Mouse (Mus musculus) lung, embryonic 16.5 days (tissue): ENCODE measurements around the gene Ccp110. TPM values are rescaled to one million over a fixed set of nuclear protein-coding genes. Genes with fewer than 3 reads are reported as not detected.

Experiments used
- ATAC-seq: fragments of 200-750 bp; cut with Nextera tagmentation; 2 replicates; pipeline ENCODE4 v1.8.0; 2017; ENCODE audit warnings: low read depth, mild to moderate bottlenecking, moderate library complexity
- H3K27ac ChIP-seq: fragments of 300-500 bp; sonication (generic); 2 replicates; pipeline ENCODE4 v1.5.1; 2014; ENCODE audit warnings: mild to moderate bottlenecking, control low read depth, low read length
- H3K27me3 ChIP-seq: fragments of 300-500 bp; sonication (generic); 2 replicates; pipeline ENCODE4 v1.6.1; 2014; ENCODE audit warnings: low read depth, low read length, mixed read lengths; ENCODE audit not compliant: control insufficient read depth, insufficient read depth
- H3K36me3 ChIP-seq: fragments of 300-500 bp; sonication (generic); 2 replicates; pipeline ENCODE4 v1.6.1; 2014; ENCODE audit warnings: low read length; ENCODE audit not compliant: control insufficient read depth, insufficient read depth
- H3K4me1 ChIP-seq: fragments of 300-500 bp; sonication (generic); replicated peaks from 2 replicates; pipeline ENCODE4 v1.6.1; 2014; ENCODE audit warnings: low read length, mixed read lengths; ENCODE audit not compliant: control insufficient read depth, insufficient read depth
- H3K4me2 ChIP-seq: fragments of 300-500 bp; sonication (generic); 2 replicates; pipeline ENCODE4 v1.6.1; 2014; ENCODE audit warnings: low read depth, low read length, control low read depth
- H3K4me3 ChIP-seq: fragments of 300-500 bp; sonication (generic); 2 replicates; pipeline ENCODE4 v1.5.1; 2014; ENCODE audit warnings: mild to moderate bottlenecking, low read length, control low read depth
- H3K9ac ChIP-seq: fragments of 300-500 bp; sonication (generic); 2 replicates; pipeline ENCODE4 v1.6.1; 2014; ENCODE audit warnings: low read length, control low read depth
- H3K9me3 ChIP-seq: fragments of 300-500 bp; sonication (generic); 2 replicates; pipeline ENCODE4 v1.6.1; 2016; ENCODE audit warnings: low read length; ENCODE audit not compliant: control insufficient read depth
- WGBS: fragments of 180-500 bp; shearing (Covaris S2); extraction: QIAGEN DNeasy Blood & Tissue Kit; methylation state at CpG from one replicate; pipeline ENCODE4 v1.1.7; 2014; 5-methylcytosine and 5-hydroxymethylcytosine counted together
- polyA plus RNA-seq: library from polyadenylated mRNA; unstranded; fragments of >200 nt; fragmentation: Nextera tagmentation; extraction: Ambion mirVana; gene quantifications from 2 replicates; pipeline ENCODE4 v1.2.1, GENCODE M21; 2015

Ccp110 gene
- polyA plus RNA-seq, 1 experiment from 2014 or later, result 22.8 TPM

DNA sequence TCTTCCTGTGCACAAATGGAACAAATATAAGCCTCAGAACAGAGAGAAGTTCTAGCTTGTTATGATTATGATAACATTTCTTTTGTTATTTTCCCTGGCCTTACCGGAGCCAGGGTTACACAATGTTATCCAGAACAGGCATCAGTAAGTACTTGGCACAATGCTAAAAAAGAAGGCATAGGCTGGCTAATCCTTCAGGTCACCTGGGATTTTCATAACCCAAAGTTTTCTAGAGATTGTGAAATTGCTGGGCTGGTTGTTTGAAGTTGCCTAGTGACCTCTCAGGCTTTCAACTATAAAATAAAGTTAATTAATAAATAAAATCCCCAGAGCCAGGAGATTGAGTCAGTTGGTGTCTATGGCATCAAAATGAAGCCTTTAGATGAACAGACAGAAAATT is 2.5 kb downstream of the Ccp110 start:
- H3K27ac ChIP-seq, result no peak overlapping the region
- H3K9me3 ChIP-seq, result no peaks in the 10 kb centered on the region
- H3K36me3 ChIP-seq, result peaks cover 6% of the 10 kb centered on the region; the same call in 1 of the 2 replicates
- H3K4me3 ChIP-seq, result no peak overlapping the region
- H3K4me1 ChIP-seq, result peaks cover 6% of the 10 kb centered on the region
- ATAC-seq, result no peak
- 81% methylated on average over 1 of the region's 1 CpGs for WGBS
- H3K9ac ChIP-seq, result no peak overlapping the region
- H3K27me3 ChIP-seq, result no peaks in the 10 kb centered on the region
- H3K4me2 ChIP-seq, result no peak overlapping the region

DNA sequence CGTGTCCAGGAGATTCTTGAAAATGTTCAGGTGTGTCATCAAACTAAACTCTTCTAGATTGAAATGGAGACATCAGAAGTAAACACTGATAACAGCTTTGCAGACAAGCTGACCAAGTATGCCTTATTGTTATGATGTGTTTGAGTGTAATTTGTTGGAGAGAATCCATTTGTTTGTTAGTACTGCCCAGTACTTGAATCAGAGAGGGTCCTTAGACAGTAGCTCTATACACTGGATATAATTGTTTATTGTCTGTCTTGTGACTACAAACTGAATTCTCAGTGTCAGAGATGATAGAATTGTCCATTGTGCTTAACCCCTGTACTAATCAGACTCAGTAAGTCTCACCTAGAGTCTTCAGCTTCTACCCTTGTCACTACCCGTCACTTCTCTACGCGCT is 5.7 kb downstream of the Ccp110 start:
- 93% methylated on average over 4 of the region's 4 CpGs for WGBS
- Histone ChIP-seq H3K9me3 (no peaks in the 10 kb centered on the region), H3K4me2 (no peak overlapping the region), H3K27me3 (no peaks in the 10 kb centered on the region), H3K27ac (no peak overlapping the region), H3K4me1 (peaks cover 6% of the 10 kb centered on the region), H3K4me3 (no peak overlapping the region), H3K36me3 (peaks cover 9% of the 10 kb centered on the region; the same call in 1 of the 2 replicates), H3K9ac (no peak overlapping the region)
- ATAC-seq, result no peak

GRCm38 (mm10) chr7:118723927-118724326 is 11.6 kb downstream of the Ccp110 start:
- ATAC-seq, result peak; percentile 97
- Histone ChIP-seq H3K9me3 (no peaks in the 10 kb centered on the region), H3K4me1 (no peaks in the 10 kb centered on the region; the same call in 1 of the 2 replicates), H3K27ac (peak overlapping the region; percentile 67), H3K27me3 (no peaks in the 10 kb centered on the region), H3K9ac (no peak overlapping the region), H3K36me3 (peaks cover 23% of the 10 kb centered on the region), H3K4me2 (peak overlapping the region; percentile 25; the same call in 1 of the 2 replicates), H3K4me3 (no peak overlapping the region)
- WGBS, result 66% methylated on average over 9 of the region's 9 CpGs

DNA sequence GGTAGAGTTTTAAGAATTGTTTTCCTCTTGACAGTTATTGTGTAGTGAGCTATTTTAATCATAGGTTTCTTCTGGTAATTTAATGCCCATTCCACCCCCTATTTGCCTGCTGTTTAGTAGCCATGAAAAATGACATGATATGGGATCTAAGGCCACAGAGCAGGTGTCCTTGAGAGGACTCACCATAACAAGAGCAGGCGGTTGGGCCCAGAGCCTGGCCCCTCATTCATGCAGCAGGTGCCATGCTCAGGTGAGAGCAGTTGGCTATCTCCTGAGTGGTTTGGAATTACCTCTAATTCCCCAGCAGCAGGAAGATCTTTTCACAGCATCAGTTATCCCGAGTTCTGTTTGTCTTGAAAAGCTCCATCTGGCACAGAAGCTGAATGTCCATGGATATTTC is 13.1 kb downstream of the Ccp110 start:
- Histone ChIP-seq H3K36me3 (peaks cover 23% of the 10 kb centered on the region), H3K27me3 (no peaks in the 10 kb centered on the region), H3K27ac (no peak overlapping the region), H3K9ac (no peak overlapping the region), H3K9me3 (no peaks in the 10 kb centered on the region), H3K4me3 (no peak overlapping the region), H3K4me1 (no peaks in the 10 kb centered on the region; the same call in 1 of the 2 replicates), H3K4me2 (no peak overlapping the region)
- no peak for ATAC-seq
- WGBS, result 85% methylated on average over 2 of the region's 2 CpGs

- Histone ChIP-seq H3K4me2 (no peak overlapping the region), H3K9me3 (no peaks in the 10 kb centered on the region), H3K27me3 (no peaks in the 10 kb centered on the region), H3K27ac (no peak overlapping the region), H3K4me3 (no peak overlapping the region), H3K4me1 (no peaks in the 10 kb centered on the region; the same call in 1 of the 2 replicates), H3K9ac (no peak overlapping the region), H3K36me3 (peaks cover 34% of the 10 kb centered on the region)
- WGBS, result 90% methylated on average over 13 of the region's 13 CpGs
- ATAC-seq, result no peak
Measured at GRCm38 (mm10) chr7:118728846-118729587, 16.7 kb downstream of the Ccp110 start.

DNA sequence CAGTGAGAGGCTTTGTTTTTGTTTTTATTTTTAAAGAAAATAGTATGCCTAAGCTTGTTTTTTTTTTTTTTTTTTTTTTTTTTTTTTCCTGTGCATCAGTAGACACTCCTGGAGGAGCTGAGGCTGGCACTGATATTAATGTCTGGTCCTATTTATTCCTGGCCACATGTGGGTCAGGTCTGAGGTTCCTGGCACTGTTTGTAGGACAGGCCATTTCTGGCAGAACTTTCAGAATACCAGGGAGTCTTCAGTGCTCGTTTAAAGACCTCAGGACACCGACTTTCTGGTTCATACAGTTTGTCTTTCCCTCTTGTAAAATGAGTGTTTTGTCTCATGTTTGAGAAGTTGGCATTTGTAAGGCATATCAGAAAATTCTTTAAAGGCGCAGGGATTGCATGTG is 19.4 kb downstream of the Ccp110 start:
- H3K27me3 ChIP-seq, result no peaks in the 10 kb centered on the region
- peaks cover 19% of the 10 kb centered on the region for H3K36me3 ChIP-seq
- 88% methylated on average over 3 of the region's 3 CpGs for WGBS
- H3K9ac ChIP-seq, result no peak overlapping the region
- H3K9me3 ChIP-seq, result no peaks in the 10 kb centered on the region
- no peak overlapping the region for H3K27ac ChIP-seq
- H3K4me2 ChIP-seq, result no peak overlapping the region
- H3K4me1 ChIP-seq, result no peaks in the 10 kb centered on the region
- no peak overlapping the region for H3K4me3 ChIP-seq
- no peak for ATAC-seq

DNA sequence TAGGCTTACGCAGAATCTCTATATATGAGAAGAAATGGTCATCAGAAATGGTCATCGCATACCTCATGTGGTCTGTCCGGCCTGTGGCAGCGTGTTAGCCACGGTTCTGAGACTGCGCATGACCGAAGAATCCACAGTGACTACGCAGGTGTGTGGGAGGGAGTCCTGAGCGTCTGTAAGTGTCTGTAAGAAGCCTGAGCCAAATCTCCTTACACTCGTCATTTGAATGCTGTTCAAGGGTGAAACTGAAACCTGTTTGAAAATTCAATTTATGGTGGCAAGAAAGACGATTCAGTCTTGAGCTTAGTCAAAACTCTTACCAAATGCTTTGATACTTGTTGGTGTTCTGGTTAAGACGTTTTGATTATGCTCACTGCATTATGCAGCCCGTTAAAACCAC is 20.9 kb downstream of the Ccp110 start:
- H3K36me3 ChIP-seq, result peaks cover 15% of the 10 kb centered on the region
- H3K27ac ChIP-seq, result no peak overlapping the region
- H3K9me3 ChIP-seq, result no peaks in the 10 kb centered on the region
- no peak overlapping the region for H3K4me2 ChIP-seq
- ATAC-seq, result no peak
- no peak overlapping the region for H3K4me3 ChIP-seq
- H3K4me1 ChIP-seq, result no peaks in the 10 kb centered on the region
- WGBS, result 90% methylated on average over 13 of the region's 13 CpGs
- H3K27me3 ChIP-seq, result no peaks in the 10 kb centered on the region
- no peak overlapping the region for H3K9ac ChIP-seq

DNA sequence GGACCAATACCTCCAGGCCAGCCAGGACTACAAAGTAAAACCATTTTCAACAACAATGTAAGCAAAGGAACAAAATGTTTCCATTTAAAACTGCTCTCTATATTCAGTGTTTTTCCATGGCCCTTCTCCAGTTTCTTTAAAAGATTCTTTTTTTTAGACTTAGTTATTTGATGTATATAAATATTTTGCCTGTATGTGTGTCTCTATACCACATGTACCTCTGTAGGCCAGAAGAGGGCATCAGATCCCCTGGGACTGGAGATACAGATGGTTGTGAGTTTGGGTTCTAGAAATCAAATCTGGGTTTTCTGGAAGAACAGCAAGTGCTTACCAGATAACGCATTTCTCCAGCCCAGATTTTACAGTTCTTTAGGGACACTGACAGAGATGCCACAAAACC is 26.4 kb downstream of the Ccp110 start:
- Histone ChIP-seq H3K4me3 (no peak overlapping the region), H3K27me3 (no peaks in the 10 kb centered on the region), H3K36me3 (0 out of 2 replicates have a peak, but pooled peaks cover 2% of the 10 kb centered on the region), H3K4me2 (no peak overlapping the region), H3K27ac (no peak overlapping the region), H3K9me3 (no peaks in the 10 kb centered on the region), H3K4me1 (peaks cover 6% of the 10 kb centered on the region; the same call in 1 of the 2 replicates), H3K9ac (no peak overlapping the region)
- no peak for ATAC-seq
- WGBS, result 62% methylated on average over 1 of the region's 1 CpGs

DNA sequence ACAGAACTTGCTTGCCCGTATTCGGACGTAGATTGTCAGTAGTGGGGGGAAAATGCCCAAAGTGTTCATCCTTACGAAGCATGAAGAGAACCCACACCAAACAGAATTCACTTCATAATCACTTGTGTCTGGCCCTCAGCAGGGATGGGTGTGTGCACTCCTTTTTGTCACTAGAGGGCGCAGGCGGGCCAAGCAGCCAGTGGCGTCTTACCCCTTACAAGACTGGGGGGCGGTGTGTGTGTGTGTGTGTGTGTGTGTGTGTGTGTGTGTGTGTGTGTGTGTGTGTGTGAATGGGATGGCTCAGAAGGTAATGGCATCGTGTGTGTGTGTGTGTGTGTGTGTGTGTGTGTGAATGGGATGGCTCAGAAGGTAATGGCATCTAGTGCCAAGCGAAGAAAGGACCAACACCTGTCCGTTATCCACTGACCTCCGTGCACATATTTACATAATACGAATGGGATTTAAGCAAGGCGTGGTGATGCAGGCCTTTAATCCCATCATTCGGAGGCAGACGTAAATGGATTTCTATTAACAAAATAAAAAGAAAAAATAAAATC is 27.7 kb downstream of the Ccp110 start, which contains the start of gene Vps35l:
Vps35l (plus strand) TSS at position 252 of the 557 bp plus-strand sequence.
- peak; percentile 88 for ATAC-seq
- H3K36me3 ChIP-seq, result no peaks in the 10 kb centered on the region
- no peaks in the 10 kb centered on the region for H3K9me3 ChIP-seq
- H3K4me2 ChIP-seq, result peak within 1 kb of the TSS; percentile 87
- H3K27ac ChIP-seq, result peak within 1 kb of the TSS; percentile 14; the same call in 1 of the 2 replicates
- H3K4me3 ChIP-seq, result peak within 1 kb of the TSS; percentile 79
- H3K9ac ChIP-seq, result peak within 1 kb of the TSS; percentile 77
- 2% methylated on average over 16 of the region's 16 CpGs for WGBS
- H3K4me1 ChIP-seq, result peaks cover 6% of the 10 kb centered on the region; the same call in 1 of the 2 replicates
- no peaks in the 10 kb centered on the region for H3K27me3 ChIP-seq
